Mouse (Mus musculus): ENCODE results near the gene Cfap206. TPM values are rescaled to one million over a fixed set of nuclear protein-coding genes. Genes with fewer than 3 reads are reported as not detected.

Gene Cfap206
- polyA plus RNA-seq, 1 experiment from 2014 or later, result 0.51 TPM

- Histone ChIP-seq H3K4me3 (no peak overlapping the region), H3K9me3 (peaks cover 9% of the 10 kb centered on the region), H3K27ac (no peak overlapping the region), H3K36me3 (replicated peaks) (no peaks in the 10 kb centered on the region), H3K4me1 (no peaks in the 10 kb centered on the region), H3K27me3 (ENCODE audit: poor library complexity, severe bottlenecking) (no peaks in the 10 kb centered on the region)
- no peak for DNase-seq (ENCODE audit: extremely low spot score, low spot score)
- WGBS, result 92% methylated on average over 1 of the region's 1 CpGs
Observed at GRCm38 (mm10) chr4:34715062-34715461, 14.9 kb downstream of the Cfap206 start.

- Histone ChIP-seq H3K27ac (no peak overlapping the region), H3K36me3 (replicated peaks) (no peaks in the 10 kb centered on the region), H3K27me3 (ENCODE audit: poor library complexity, severe bottlenecking) (no peaks in the 10 kb centered on the region), H3K9me3 (no peaks in the 10 kb centered on the region), H3K4me1 (no peaks in the 10 kb centered on the region), H3K4me3 (no peak overlapping the region)
- 86% methylated on average over 3 of the region's 3 CpGs for WGBS
- no peak for DNase-seq (ENCODE audit: extremely low spot score, low spot score)
Observed at GRCm38 (mm10) chr4:34708127-34708526, 21.9 kb downstream of the Cfap206 start.

- Histone ChIP-seq H3K27ac (no peak overlapping the region), H3K27me3 (ENCODE audit: poor library complexity, severe bottlenecking) (no peaks in the 10 kb centered on the region), H3K9me3 (no peaks in the 10 kb centered on the region), H3K4me1 (no peaks in the 10 kb centered on the region), H3K4me3 (no peak overlapping the region), H3K36me3 (replicated peaks) (no peaks in the 10 kb centered on the region)
- DNase-seq (ENCODE audit: extremely low spot score, low spot score), result no peak
- whole genome bisulfite sequencing, result 87% methylated on average over 3 of the region's 3 CpGs
Observed at GRCm38 (mm10) chr4:34707248-34707647, 22.8 kb downstream of the Cfap206 start.

GRCm38 (mm10) chr4:34703029-34703428 lies 27.0 kb downstream of the Cfap206 start:
- WGBS, result 79% methylated on average over 4 of the region's 4 CpGs
- no peaks in the 10 kb centered on the region for H3K4me1 ChIP-seq
- no peak for DNase-seq (ENCODE audit: extremely low spot score, low spot score)

GRCm38 (mm10) chr4:34702231-34702630 lies 27.8 kb downstream of the Cfap206 start:
- no peaks in the 10 kb centered on the region for H3K9me3 ChIP-seq
- 95% methylated on average over 11 of the region's 11 CpGs for WGBS
- H3K27me3 ChIP-seq (ENCODE audit: poor library complexity, severe bottlenecking), result no peaks in the 10 kb centered on the region
- H3K27ac ChIP-seq, result no peak overlapping the region
- no peaks in the 10 kb centered on the region for H3K4me1 ChIP-seq
- no peak for DNase-seq (ENCODE audit: extremely low spot score, low spot score)
- H3K36me3 ChIP-seq (replicated peaks), result no peaks in the 10 kb centered on the region
- H3K4me3 ChIP-seq, result no peak overlapping the region

More at GRCm38 (mm10) chr4:34703029-34703428, 27.0 kb downstream of the Cfap206 start:
- Histone ChIP-seq H3K9me3 (no peaks in the 10 kb centered on the region), H3K27ac (no peak overlapping the region), H3K36me3 (replicated peaks) (no peaks in the 10 kb centered on the region), H3K4me3 (no peak overlapping the region), H3K27me3 (ENCODE audit: poor library complexity, severe bottlenecking) (no peaks in the 10 kb centered on the region)

GRCm38 (mm10) chr4:34701528-34701927 lies 28.5 kb downstream of the Cfap206 start:
- Histone ChIP-seq H3K27ac (no peak overlapping the region), H3K9me3 (no peaks in the 10 kb centered on the region), H3K27me3 (ENCODE audit: poor library complexity, severe bottlenecking) (no peaks in the 10 kb centered on the region), H3K36me3 (replicated peaks) (no peaks in the 10 kb centered on the region), H3K4me1 (no peaks in the 10 kb centered on the region), H3K4me3 (no peak overlapping the region)
- peak; percentile 70 for DNase-seq (ENCODE audit: extremely low spot score, low spot score)
- WGBS, result 47% methylated on average over 5 of the region's 5 CpGs

- H3K27ac ChIP-seq, result peak overlapping the region; percentile 65; the same call in 1 of the 2 replicates
- H3K4me3 ChIP-seq, result peak overlapping the region; percentile 6; the same call in 1 of the 2 replicates
- DNase-seq (ENCODE audit: extremely low spot score, low spot score), result no peak
- 77% methylated on average over 3 of the region's 3 CpGs for WGBS
- peaks cover 16% of the 10 kb centered on the region for H3K4me1 ChIP-seq
- no peaks in the 10 kb centered on the region for H3K9me3 ChIP-seq
- H3K27me3 ChIP-seq (ENCODE audit: poor library complexity, severe bottlenecking), result no peaks in the 10 kb centered on the region
- H3K36me3 ChIP-seq (replicated peaks), result peaks cover 2% of the 10 kb centered on the region
Observed at GRCm38 (mm10) chr4:34688021-34688420, 42.0 kb downstream of the Cfap206 start.

GRCm38 (mm10) chr4:34686874-34687567 lies 43.0 kb downstream of the Cfap206 start, which contains the start of gene Slc35a1:
Slc35a1 (minus strand) TSS chr4:34687438.
- no peaks in the 10 kb centered on the region for H3K9me3 ChIP-seq
- peak within 1 kb of the TSS; percentile 97 for H3K27ac ChIP-seq
- H3K36me3 ChIP-seq (replicated peaks), result peaks cover 12% of the 10 kb centered on the region
- no peaks in the 10 kb centered on the region for H3K27me3 ChIP-seq (ENCODE audit: poor library complexity, severe bottlenecking)
- H3K4me3 ChIP-seq, result peak within 1 kb of the TSS; percentile 90
- peaks cover 16% of the 10 kb centered on the region for H3K4me1 ChIP-seq
- peak; percentile 91 for DNase-seq (ENCODE audit: extremely low spot score, low spot score)
- under 1% methylated on average over 65 of the region's 65 CpGs for WGBS

- no peak overlapping the region for H3K4me3 ChIP-seq
- no peaks in the 10 kb centered on the region for H3K27me3 ChIP-seq (ENCODE audit: poor library complexity, severe bottlenecking)
- no peak for DNase-seq (ENCODE audit: extremely low spot score, low spot score)
- H3K9me3 ChIP-seq, result no peaks in the 10 kb centered on the region
- peaks cover 52% of the 10 kb centered on the region for H3K36me3 ChIP-seq (replicated peaks)
- no peak overlapping the region for H3K27ac ChIP-seq
- H3K4me1 ChIP-seq, result 0 out of 2 replicates have a peak, but pooled peaks cover 2% of the 10 kb centered on the region
- WGBS, result 86% methylated on average over 5 of the region's 5 CpGs
Observed at GRCm38 (mm10) chr4:34680530-34680929, 49.5 kb downstream of the Cfap206 start.

- no peak overlapping the region for H3K4me3 ChIP-seq
- H3K27me3 ChIP-seq (ENCODE audit: poor library complexity, severe bottlenecking), result no peaks in the 10 kb centered on the region
- H3K4me1 ChIP-seq, result no peaks in the 10 kb centered on the region
- no peak overlapping the region for H3K27ac ChIP-seq
- no peak for DNase-seq (ENCODE audit: extremely low spot score, low spot score)
- WGBS, result 94% methylated on average over 5 of the region's 5 CpGs
- H3K9me3 ChIP-seq, result no peaks in the 10 kb centered on the region
- H3K36me3 ChIP-seq (replicated peaks), result peaks cover 67% of the 10 kb centered on the region
Observed at GRCm38 (mm10) chr4:34673721-34674120, 56.3 kb downstream of the Cfap206 start.

- Histone ChIP-seq H3K27ac (no peak overlapping the region), H3K4me1 (no peaks in the 10 kb centered on the region), H3K9me3 (no peaks in the 10 kb centered on the region), H3K4me3 (no peak overlapping the region), H3K27me3 (ENCODE audit: poor library complexity, severe bottlenecking) (no peaks in the 10 kb centered on the region), H3K36me3 (replicated peaks) (peaks cover 83% of the 10 kb centered on the region)
- no peak for DNase-seq (ENCODE audit: extremely low spot score, low spot score)
- 93% methylated on average over 5 of the region's 5 CpGs for WGBS
Observed at GRCm38 (mm10) chr4:34667923-34668322, 62.1 kb downstream of the Cfap206 start.

- Histone ChIP-seq H3K4me1 (no peaks in the 10 kb centered on the region), H3K9me3 (no peaks in the 10 kb centered on the region), H3K4me3 (no peak overlapping the region), H3K27ac (no peak overlapping the region), H3K36me3 (replicated peaks) (peaks cover 95% of the 10 kb centered on the region), H3K27me3 (ENCODE audit: poor library complexity, severe bottlenecking) (no peaks in the 10 kb centered on the region)
- WGBS, result 92% methylated on average over 6 of the region's 6 CpGs
- no peak for DNase-seq (ENCODE audit: extremely low spot score, low spot score)
Observed at GRCm38 (mm10) chr4:34661927-34662326, 68.1 kb downstream of the Cfap206 start.

- Histone ChIP-seq H3K27ac (no peak overlapping the region), H3K27me3 (ENCODE audit: poor library complexity, severe bottlenecking) (no peaks in the 10 kb centered on the region), H3K9me3 (no peaks in the 10 kb centered on the region), H3K4me3 (no peak overlapping the region), H3K4me1 (no peaks in the 10 kb centered on the region), H3K36me3 (replicated peaks) (peaks cover 95% of the 10 kb centered on the region)
- no peak for DNase-seq (ENCODE audit: extremely low spot score, low spot score)
- WGBS, result 91% methylated on average over 2 of the region's 2 CpGs
Observed at GRCm38 (mm10) chr4:34661514-34661913, 68.5 kb downstream of the Cfap206 start.

All from forebrain, embryonic 10.5 days (tissue).